Mouse (Mus musculus) kidney, embryonic 15.5 days (tissue): ENCODE measurements around the gene Polr2l. TPM values are rescaled to one million over a fixed set of nuclear protein-coding genes. Genes with fewer than 3 reads are reported as not detected.

Experiments
- ATAC-seq: fragments of 200-750 bp; cut with Nextera tagmentation; replicated peaks from 2 replicates; pipeline ENCODE4 v1.8.0; 2017; ENCODE audit warnings: moderate TSS enrichment; ENCODE audit not compliant: low FRiP score
- H3K27ac ChIP-seq: fragments of 300-500 bp; sonication (generic); 2 replicates; pipeline ENCODE4 v1.5.1; 2015; ENCODE audit warnings: mild to moderate bottlenecking, inconsistent platforms
- H3K27me3 ChIP-seq: fragments of 300-500 bp; sonication (generic); 2 replicates; pipeline ENCODE4 v1.6.1; 2015; ENCODE audit warnings: inconsistent platforms
- H3K36me3 ChIP-seq: fragments of 300-500 bp; sonication (generic); 2 replicates; pipeline ENCODE4 v1.6.1; 2015; ENCODE audit warnings: inconsistent platforms
- H3K4me1 ChIP-seq: fragments of 300-500 bp; sonication (generic); 2 replicates; pipeline ENCODE4 v1.6.1; 2015; ENCODE audit warnings: inconsistent platforms
- H3K4me2 ChIP-seq: fragments of 300-500 bp; sonication (generic); 2 replicates; pipeline ENCODE4 v1.6.1; 2015; ENCODE audit warnings: moderate library complexity, mild to moderate bottlenecking, inconsistent platforms
- H3K4me3 ChIP-seq: fragments of 300-500 bp; sonication (generic); replicated peaks from 2 replicates; pipeline ENCODE4 v1.5.1; 2015; ENCODE audit warnings: mild to moderate bottlenecking, inconsistent platforms
- H3K9ac ChIP-seq: fragments of 300-500 bp; sonication (generic); 2 replicates; pipeline ENCODE4 v1.6.1; 2015; ENCODE audit warnings: mild to moderate bottlenecking, inconsistent platforms
- H3K9me3 ChIP-seq: fragments of 300-500 bp; sonication (generic); replicated peaks from 2 replicates; pipeline ENCODE4 v1.6.1; 2016; ENCODE audit warnings: inconsistent platforms
- WGBS: fragments of 180-500 bp; shearing (Covaris S2); methylation state at CpG from one replicate; pipeline ENCODE4 v1.1.7; 2015; ENCODE audit warnings: mixed read lengths; 5-methylcytosine and 5-hydroxymethylcytosine counted together
- polyA plus RNA-seq: library from polyadenylated mRNA; unstranded; fragments of >200 nt; fragmentation: Nextera tagmentation; extraction: Ambion mirVana; gene quantifications from 2 replicates; pipeline ENCODE4 v1.2.1, GENCODE M21; 2015

Polr2l gene
- polyA plus RNA-seq, 1 experiment from 2014 or later: 78.7 TPM

DNA sequence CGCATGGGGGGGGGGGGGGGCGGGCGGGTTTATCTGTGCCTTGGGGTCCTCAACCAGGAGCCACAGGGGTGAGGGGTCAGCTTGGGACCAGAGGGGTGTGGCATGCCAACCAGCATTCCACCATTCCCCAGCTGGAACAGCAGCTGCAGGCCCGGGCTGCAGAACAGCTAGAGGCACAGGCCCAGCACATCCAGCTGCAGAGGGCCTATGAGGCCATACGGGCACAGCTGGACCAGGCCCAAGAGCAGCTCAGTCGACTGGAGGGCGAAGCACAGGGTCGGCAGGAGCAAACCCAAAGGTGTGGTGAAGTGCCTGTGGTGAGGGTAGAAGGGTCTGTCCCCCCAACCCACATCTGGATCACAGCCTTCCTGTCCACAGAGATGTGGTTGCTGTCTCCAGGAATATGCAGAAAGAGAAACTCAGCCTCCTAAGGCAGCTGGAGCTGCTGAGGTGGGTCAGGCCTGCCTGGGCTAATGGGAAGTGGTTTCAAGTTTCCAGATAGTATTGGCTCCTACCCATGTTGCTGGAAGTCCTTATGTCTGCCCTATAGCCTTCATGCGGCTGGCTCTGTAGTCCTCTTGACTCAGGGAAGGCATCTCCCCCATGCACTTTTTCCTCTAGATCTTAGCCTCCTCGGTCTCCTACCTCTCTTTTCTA, 9.4 kb downstream of the Polr2l start:
- Histone ChIP-seq H3K27ac (peak overlapping the region; percentile 19), H3K36me3 (peaks cover 11% of the 10 kb centered on the region), H3K9ac (no peak overlapping the region), H3K4me3 (0 out of 2 replicates have a peak overlapping the region, but pooled peaks have one; percentile 3), H3K27me3 (peaks cover 56% of the 10 kb centered on the region), H3K4me2 (peak overlapping the region; percentile 49), H3K4me1 (peaks cover 94% of the 10 kb centered on the region), H3K9me3 (no peaks in the 10 kb centered on the region)
- no peak for ATAC-seq
- 49% methylated on average over 7 of the region's 10 CpGs for WGBS

DNA sequence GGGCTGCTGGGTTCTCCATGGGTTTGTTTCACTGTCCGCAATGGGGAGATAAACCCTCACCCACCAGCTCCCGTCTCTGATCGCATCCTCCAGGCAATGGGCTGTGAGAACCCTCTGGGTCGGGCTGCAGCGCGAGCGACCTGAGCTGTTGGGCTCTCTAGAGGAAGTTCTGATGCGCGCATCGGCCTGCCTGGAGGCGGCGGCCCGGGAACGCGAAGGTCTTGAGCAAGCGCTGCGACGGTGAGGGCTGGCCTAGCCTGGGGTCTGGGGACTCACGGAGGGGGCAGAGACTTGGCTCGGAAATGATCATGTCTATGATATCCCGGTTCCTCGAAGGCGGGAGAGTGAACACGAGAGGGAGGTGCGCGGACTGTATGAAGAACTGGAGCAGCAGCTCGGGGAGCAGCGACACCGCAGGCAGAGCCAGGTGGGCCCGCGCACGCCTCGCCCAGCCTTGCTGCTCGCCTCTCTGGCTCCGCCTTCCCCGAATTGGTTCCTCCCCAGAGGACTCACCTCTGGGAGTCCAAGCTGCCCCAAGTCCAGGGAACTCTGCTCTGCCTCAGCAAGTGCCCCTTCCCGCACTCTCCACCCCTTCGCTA, 10.2 kb downstream of the Polr2l start:
- H3K4me1 ChIP-seq: peaks cover 94% of the 10 kb centered on the region
- H3K27me3 ChIP-seq: peaks cover 60% of the 10 kb centered on the region

DNA sequence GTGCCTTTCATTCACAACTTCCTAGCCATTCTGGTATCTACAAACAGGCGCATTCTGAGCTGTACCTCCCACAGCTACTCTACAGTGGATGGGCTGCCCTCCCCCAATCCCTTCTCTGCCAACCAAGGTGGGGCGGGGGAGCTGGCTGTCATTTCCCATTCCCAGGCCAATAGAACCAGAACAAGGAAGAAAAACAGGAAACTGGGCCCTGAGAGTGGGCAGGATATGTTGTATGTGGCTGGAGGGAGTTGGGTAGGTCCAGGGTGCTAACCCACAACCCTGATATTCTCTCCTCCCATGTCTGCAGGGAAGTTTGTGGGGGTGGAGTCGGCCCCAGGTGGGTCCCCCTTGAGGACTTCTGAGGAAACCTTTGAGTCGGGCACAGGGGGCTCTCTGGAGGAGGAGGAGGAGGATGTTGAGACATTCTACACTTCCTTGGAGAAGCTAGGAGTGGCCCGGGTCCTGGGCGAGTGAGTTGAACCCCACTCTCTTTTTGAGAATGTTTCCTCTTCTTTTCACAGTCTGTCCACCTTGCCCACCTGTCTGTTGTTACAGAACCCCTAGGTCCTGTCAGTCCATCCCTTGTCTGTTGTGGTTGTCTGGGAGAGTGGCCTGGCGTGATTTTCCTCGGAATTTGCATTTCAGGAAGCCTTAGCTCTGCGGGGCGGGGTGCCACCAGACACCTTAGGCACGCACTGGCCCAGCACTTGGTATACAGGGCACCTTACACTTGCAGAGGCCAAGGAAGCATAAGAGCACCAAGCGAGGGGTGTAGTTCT, 10.9 kb downstream of the Polr2l start:
- Histone ChIP-seq H3K27ac (peak overlapping the region; percentile 45; the same call in 1 of the 2 replicates), H3K36me3 (peaks cover 8% of the 10 kb centered on the region; the same call in 1 of the 2 replicates), H3K9ac (0 out of 2 replicates have a peak overlapping the region, but pooled peaks have one; percentile 21), H3K4me3 (peak overlapping the region; percentile 24), H3K9me3 (no peaks in the 10 kb centered on the region), H3K27me3 (peaks cover 60% of the 10 kb centered on the region), H3K4me2 (peak overlapping the region; percentile 49), H3K4me1 (peaks cover 90% of the 10 kb centered on the region)
- whole genome bisulfite sequencing: 37% methylated on average over 12 of the region's 12 CpGs
- no peak for ATAC-seq

More for the DNA sequence above, 10.2 kb downstream of the Polr2l start:
- no peaks in the 10 kb centered on the region for H3K9me3 ChIP-seq
- WGBS: 7% methylated on average over 38 of the region's 38 CpGs
- ATAC-seq: no peak
- peaks cover 5% of the 10 kb centered on the region; the same call in 1 of the 2 replicates for H3K36me3 ChIP-seq
- peak overlapping the region; percentile 24 for H3K4me3 ChIP-seq
- H3K4me2 ChIP-seq: peak overlapping the region; percentile 49
- 0 out of 2 replicates have a peak overlapping the region, but pooled peaks have one; percentile 21 for H3K9ac ChIP-seq
- no peak overlapping the region for H3K27ac ChIP-seq

- H3K4me2 ChIP-seq: peak overlapping the region; percentile 97
- H3K4me3 ChIP-seq: peak overlapping the region; percentile 56
- no peak overlapping the region for H3K27ac ChIP-seq
- WGBS: 11% methylated on average over 5 of the region's 5 CpGs
- H3K36me3 ChIP-seq: peaks cover 17% of the 10 kb centered on the region
- H3K9me3 ChIP-seq: no peaks in the 10 kb centered on the region
- peaks cover 60% of the 10 kb centered on the region for H3K27me3 ChIP-seq
- H3K9ac ChIP-seq: peak overlapping the region; percentile 46; the same call in 1 of the 2 replicates
- ATAC-seq: no peak
- peaks cover 81% of the 10 kb centered on the region for H3K4me1 ChIP-seq
Measured at GRCm38 (mm10) chr7:141462333-141462821, 12.6 kb downstream of the Polr2l start.

- H3K27ac ChIP-seq: no peak overlapping the region
- ATAC-seq: no peak
Measured at GRCm38 (mm10) chr7:141461521-141462332, 13.2 kb downstream of the Polr2l start.

DNA sequence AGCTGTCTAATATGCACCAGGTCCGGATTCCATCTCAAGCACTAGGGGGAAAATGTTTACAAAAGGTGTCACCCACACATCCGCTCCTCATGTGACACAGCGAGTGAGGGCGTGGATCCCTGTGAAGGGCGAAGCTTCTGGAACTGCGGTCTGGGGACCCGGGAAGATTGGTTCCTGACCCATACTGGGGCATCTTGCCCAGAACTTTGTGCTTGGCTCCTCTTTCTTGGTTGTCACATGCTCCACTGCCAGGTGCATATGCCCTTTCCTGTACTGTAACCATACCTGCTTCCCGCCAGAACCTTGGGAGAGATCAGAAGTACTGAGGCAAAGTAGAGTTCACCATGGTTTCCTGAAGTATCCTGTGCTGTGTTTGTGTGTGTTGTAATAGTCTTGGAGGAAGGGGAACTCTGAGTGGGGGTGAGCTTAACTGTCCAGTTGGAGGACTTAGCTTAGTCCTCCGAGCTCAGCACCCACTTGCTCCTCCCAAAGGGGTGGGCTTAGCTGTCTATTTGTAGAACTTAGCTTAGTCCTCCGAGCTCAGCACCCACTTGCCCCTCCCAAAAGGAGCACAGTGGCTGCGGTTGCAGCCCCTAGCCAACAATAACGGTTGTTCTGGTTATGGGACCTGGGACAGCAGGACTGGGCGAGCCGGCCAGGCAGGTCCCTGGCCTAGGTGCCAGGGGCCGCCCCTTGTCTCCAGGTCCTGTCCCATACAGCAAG, 14.4 kb downstream of the Polr2l start, which contains the start of gene Cracr2b:
Cracr2b (plus strand) TSS at position 704 of the 723 bp plus-strand sequence.
- peaks cover 54% of the 10 kb centered on the region for H3K27me3 ChIP-seq
- H3K9me3 ChIP-seq: no peaks in the 10 kb centered on the region
- peaks cover 80% of the 10 kb centered on the region for H3K4me1 ChIP-seq
- H3K27ac ChIP-seq: no peak within 1 kb of the TSS
- peaks cover 17% of the 10 kb centered on the region for H3K36me3 ChIP-seq
- H3K4me2 ChIP-seq: peak within 1 kb of the TSS; percentile 97
- H3K4me3 ChIP-seq: peak within 1 kb of the TSS; percentile 56
- peak within 1 kb of the TSS; percentile 46 for H3K9ac ChIP-seq
- WGBS: 72% methylated on average over 15 of the region's 15 CpGs
- no peak for ATAC-seq

More at GRCm38 (mm10) chr7:141461521-141462332, 13.2 kb downstream of the Polr2l start:
- Histone ChIP-seq H3K36me3 (peaks cover 17% of the 10 kb centered on the region), H3K4me1 (peaks cover 78% of the 10 kb centered on the region), H3K4me3 (peak overlapping the region; percentile 56), H3K4me2 (peak overlapping the region; percentile 97), H3K27me3 (peaks cover 60% of the 10 kb centered on the region), H3K9me3 (no peaks in the 10 kb centered on the region), H3K9ac (peak overlapping the region; percentile 46)
- WGBS: 2% methylated on average over 57 of the region's 59 CpGs

DNA sequence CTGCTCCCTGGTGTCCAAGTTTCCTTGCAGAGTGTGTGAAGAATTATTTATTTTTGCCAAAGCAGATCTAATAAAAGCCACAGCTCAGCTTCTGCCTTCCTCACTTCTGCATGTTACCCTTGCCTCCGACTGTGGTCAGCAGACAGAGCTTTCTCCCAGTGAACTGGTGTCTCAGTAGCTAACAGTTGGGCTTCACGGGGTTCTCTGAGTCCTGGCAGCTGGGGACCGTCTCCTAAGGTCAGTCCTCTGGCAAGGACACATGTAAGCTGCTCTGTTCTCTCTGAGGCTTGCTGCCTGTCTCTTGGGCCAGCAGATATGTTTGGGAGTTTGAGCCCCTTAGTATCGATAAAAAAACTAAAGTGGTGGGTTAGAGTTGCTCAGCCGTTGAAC, 14.9 kb downstream of the Polr2l start:
- no peak for ATAC-seq
- peaks cover 78% of the 10 kb centered on the region for H3K4me1 ChIP-seq

DNA sequence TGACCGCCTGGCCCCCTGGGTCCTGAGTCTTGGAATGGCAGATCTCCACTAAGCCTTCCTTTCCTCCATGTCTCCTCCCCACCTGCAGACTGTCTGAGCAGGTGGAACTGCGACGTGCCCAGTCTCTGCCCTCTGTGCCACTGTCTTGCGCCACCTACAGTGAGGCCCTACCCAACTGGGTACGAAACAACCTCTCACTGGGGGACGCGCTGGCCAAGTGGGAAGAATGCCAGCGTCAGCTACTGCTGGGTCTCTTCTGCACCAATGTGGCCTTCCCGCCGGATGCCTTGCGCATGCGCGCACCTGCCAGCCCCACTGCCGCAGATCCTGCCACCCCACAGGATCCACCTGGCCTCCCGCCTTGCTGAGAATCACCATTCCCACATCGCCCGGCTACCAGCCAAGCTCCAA, 15.6 kb downstream of the Polr2l start:
- WGBS: 90% methylated on average over 17 of the region's 17 CpGs

More for the DNA sequence above, 14.9 kb downstream of the Polr2l start:
- 59% methylated on average over 5 of the region's 5 CpGs for WGBS
- Histone ChIP-seq H3K9me3 (no peaks in the 10 kb centered on the region), H3K4me3 (no peak overlapping the region), H3K9ac (no peak overlapping the region), H3K27ac (no peak overlapping the region), H3K36me3 (peaks cover 17% of the 10 kb centered on the region), H3K27me3 (peaks cover 49% of the 10 kb centered on the region), H3K4me2 (no peak overlapping the region)

GRCm38 (mm10) chr7:141458661-141459060, 16.3 kb downstream of the Polr2l start:
- H3K9ac ChIP-seq: no peak overlapping the region
- H3K4me2 ChIP-seq: no peak overlapping the region
- ATAC-seq: no peak
- H3K36me3 ChIP-seq: peaks cover 17% of the 10 kb centered on the region
- H3K27ac ChIP-seq: no peak overlapping the region
- peaks cover 35% of the 10 kb centered on the region for H3K27me3 ChIP-seq
- 92% methylated on average over 11 of the region's 11 CpGs for WGBS
- peaks cover 72% of the 10 kb centered on the region for H3K4me1 ChIP-seq
- H3K9me3 ChIP-seq: no peaks in the 10 kb centered on the region
- H3K4me3 ChIP-seq: no peak overlapping the region

More for the DNA sequence above, 15.6 kb downstream of the Polr2l start:
- H3K4me2 ChIP-seq: no peak overlapping the region
- no peak overlapping the region for H3K9ac ChIP-seq
- H3K4me1 ChIP-seq: peaks cover 77% of the 10 kb centered on the region
- H3K9me3 ChIP-seq: no peaks in the 10 kb centered on the region
- no peak overlapping the region for H3K27ac ChIP-seq
- no peak overlapping the region for H3K4me3 ChIP-seq
- peaks cover 17% of the 10 kb centered on the region for H3K36me3 ChIP-seq
- H3K27me3 ChIP-seq: peaks cover 42% of the 10 kb centered on the region
- no peak for ATAC-seq

GRCm38 (mm10) chr7:141457986-141458660, 16.8 kb downstream of the Polr2l start:
- no peaks in the 10 kb centered on the region for H3K9me3 ChIP-seq
- peaks cover 66% of the 10 kb centered on the region for H3K4me1 ChIP-seq
- no peak overlapping the region for H3K4me2 ChIP-seq
- H3K27me3 ChIP-seq: peaks cover 30% of the 10 kb centered on the region
- no peak for ATAC-seq
- H3K9ac ChIP-seq: no peak overlapping the region
- H3K36me3 ChIP-seq: peaks cover 17% of the 10 kb centered on the region
- no peak overlapping the region for H3K27ac ChIP-seq
- H3K4me3 ChIP-seq: no peak overlapping the region
- WGBS: 76% methylated on average over 15 of the region's 15 CpGs
